Mouse (Mus musculus) myocyte (in vitro differentiated cells): Measurements from ENCODE around the gene Syt6. TPM values are rescaled to one million over a fixed set of nuclear protein-coding genes. Genes with fewer than 3 reads are reported as not detected.

Experiments
- H3K27me3 ChIP-seq: one replicate; pipeline ENCODE4 v1.6.1; 2011; ENCODE audit not compliant: control insufficient read depth, insufficient read depth, insufficient read length
- H3K36me3 ChIP-seq: one replicate; pipeline ENCODE4 v1.6.1; 2011; ENCODE audit not compliant: control insufficient read depth, insufficient read depth
- H3K4me2 ChIP-seq: one replicate; pipeline ENCODE4 v1.6.1; 2011; ENCODE audit warnings: low read depth, control low read depth
- H3K4me3 ChIP-seq: one replicate; pipeline ENCODE4 v1.5.1; 2011; ENCODE audit warnings: mild to moderate bottlenecking, control low read depth, moderate library complexity
- H3K79me2 ChIP-seq: one replicate; pipeline ENCODE4 v1.6.1; 2011; ENCODE audit not compliant: control insufficient read depth, insufficient read depth
- H3ac ChIP-seq: one replicate; pipeline ENCODE4 v1.6.1; 2011; ENCODE audit not compliant: control insufficient read depth, insufficient read length
- CEBPB ChIP-seq: IDR thresholded peaks from 2 replicates; pipeline ENCODE4 v1.6.1; 2011; ENCODE audit warnings: mild to moderate bottlenecking, moderate library complexity; ENCODE audit not compliant: poor library complexity, insufficient read depth, severe bottlenecking
- E2F4 ChIP-seq: IDR thresholded peaks from one replicate; pipeline ENCODE4 v1.6.1; 2011; ENCODE audit warnings: mild to moderate bottlenecking, control low read depth, moderate library complexity; ENCODE audit not compliant: insufficient read depth
- MAX ChIP-seq: IDR thresholded peaks from one replicate; pipeline ENCODE4 v1.6.1; 2011; ENCODE audit warnings: low read depth, mild to moderate bottlenecking, control low read depth
- MYOD1 ChIP-seq, 3 experiments: IDR thresholded peaks; one replicate each; pipeline ENCODE4 v1.6.1; 2011; ENCODE audit warnings: control low read depth in 2 of 3, low read depth in 2 of 3, mild to moderate bottlenecking in 2 of 3, moderate library complexity in 1 of 3; ENCODE audit not compliant: insufficient read length in 2 of 3, control insufficient read depth in 1 of 3
- MYOG ChIP-seq, 3 experiments: IDR thresholded peaks; one replicate each; pipeline ENCODE4 v1.6.1; 2011; ENCODE audit warnings: control low read depth in 2 of 3, low read depth in 2 of 3, mild to moderate bottlenecking in 2 of 3; ENCODE audit not compliant: insufficient read length in 2 of 3, control insufficient read depth in 1 of 3, insufficient read depth in 1 of 3
- POLR2A ChIP-seq: IDR thresholded peaks from one replicate; pipeline ENCODE4 v1.6.1; 2011; ENCODE audit warnings: low read depth, mild to moderate bottlenecking, control low read depth, moderate library complexity; ENCODE audit not compliant: insufficient read length
- POLR2AphosphoS2 ChIP-seq: IDR thresholded peaks from one replicate; pipeline ENCODE4 v1.6.1; 2011; ENCODE audit warnings: low read depth, control low read depth; ENCODE audit not compliant: insufficient read length
- REST ChIP-seq: IDR thresholded peaks from one replicate; pipeline ENCODE4 v1.6.1; 2011; ENCODE audit warnings: mild to moderate bottlenecking, control low read depth, moderate library complexity; ENCODE audit not compliant: insufficient read depth, insufficient read length
- SRF ChIP-seq: IDR thresholded peaks from one replicate; pipeline ENCODE4 v1.6.1; 2011; ENCODE audit warnings: low read depth; ENCODE audit not compliant: control insufficient read depth, insufficient read length
- TCF12 ChIP-seq: IDR thresholded peaks from one replicate; pipeline ENCODE4 v1.6.1; 2011; ENCODE audit warnings: mild to moderate bottlenecking, control low read depth; ENCODE audit not compliant: poor library complexity, insufficient read depth, severe bottlenecking
- TCF3 ChIP-seq: IDR thresholded peaks from one replicate; pipeline ENCODE4 v1.6.1; 2011; ENCODE audit warnings: low read depth, control low read depth; ENCODE audit not compliant: insufficient read length
- USF1 ChIP-seq: IDR thresholded peaks from one replicate; pipeline ENCODE4 v1.6.1; 2011; ENCODE audit warnings: low read depth, mild to moderate bottlenecking, control low read depth, moderate library complexity
- polyA plus RNA-seq: library from polyadenylated mRNA; unstranded; fragments of >200 nt; fragmentation: generic; extraction: Trizol; gene quantifications from one replicate; pipeline ENCODE4 v1.2.1, GENCODE M21; 2012; ENCODE audit warnings: missing spikeins

Syt6 gene
- polyA plus RNA-seq, 1 experiment: 0.07 TPM

GRCm38 (mm10) chr3:103612636-103613355 is 37.8 kb downstream of the Syt6 start:
- TF ChIP-seq CEBPB (0 out of 2 replicates have a peak, but pooled peaks have one; percentile 14), REST (no peak)
- Histone ChIP-seq H3K79me2 (no peaks in the 10 kb centered on the region), H3K4me2 (peak overlapping the region; percentile 26), H3K36me3 (no peaks in the 10 kb centered on the region), H3ac (no peak overlapping the region), H3K4me3 (no peak overlapping the region), H3K27me3 (no peaks in the 10 kb centered on the region)

- Histone ChIP-seq H3K79me2 (no peaks in the 10 kb centered on the region), H3K27me3 (no peaks in the 10 kb centered on the region), H3K4me3 (no peak overlapping the region), H3K4me2 (no peak overlapping the region), H3K36me3 (no peaks in the 10 kb centered on the region), H3ac (no peak overlapping the region)
- TF ChIP-seq TCF12: no peak
- TF ChIP-seq E2F4: no peak
Observed at GRCm38 (mm10) chr3:103615621-103616020, 40.6 kb downstream of the Syt6 start.

- H3K27me3 ChIP-seq: no peaks in the 10 kb centered on the region
- no peaks in the 10 kb centered on the region for H3K79me2 ChIP-seq
- H3K36me3 ChIP-seq: no peaks in the 10 kb centered on the region
- TF ChIP-seq POLR2A: no peak
- no peak for TF ChIP-seq USF1
- no peak for TF ChIP-seq TCF12
- TF ChIP-seq TCF3: no peak
- no peak for TF ChIP-seq E2F4
- TF ChIP-seq REST: no peak
- no peak for TF ChIP-seq MYOG (IDR thresholded peaks at IDR 0.05; ENCODE audit: control insufficient read depth in 1 of 3, insufficient read depth in 1 of 3, insufficient read length in 2 of 3, low read depth in 2 of 3)
- TF ChIP-seq SRF: no peak
- TF ChIP-seq MYOD1 (IDR thresholded peaks at IDR 0.05; ENCODE audit: control insufficient read depth in 1 of 3, insufficient read length in 2 of 3, low read depth in 2 of 3): no peak
- TF ChIP-seq POLR2AphosphoS2: no peak
- TF ChIP-seq CEBPB: no peak
- TF ChIP-seq MAX: no peak
- H3K4me3 ChIP-seq: no peak overlapping the region
- H3ac ChIP-seq: no peak overlapping the region
- H3K4me2 ChIP-seq: no peak overlapping the region
Observed at GRCm38 (mm10) chr3:103616981-103617380, 42.0 kb downstream of the Syt6 start.

GRCm38 (mm10) chr3:103620101-103620500 is 45.1 kb downstream of the Syt6 start:
- Histone ChIP-seq H3ac (no peak overlapping the region), H3K27me3 (no peaks in the 10 kb centered on the region), H3K79me2 (no peaks in the 10 kb centered on the region), H3K4me2 (no peak overlapping the region), H3K36me3 (no peaks in the 10 kb centered on the region), H3K4me3 (no peak overlapping the region)
- TF ChIP-seq CEBPB (no peak), SRF (no peak), REST (no peak), TCF3 (no peak), USF1 (no peak), MYOG (IDR thresholded peaks at IDR 0.05; ENCODE audit: control insufficient read depth in 1 of 3, insufficient read depth in 1 of 3, insufficient read length in 2 of 3, low read depth in 2 of 3) (no peak), E2F4 (no peak), POLR2AphosphoS2 (no peak), TCF12 (no peak), MYOD1 (IDR thresholded peaks at IDR 0.05; ENCODE audit: control insufficient read depth in 1 of 3, insufficient read length in 2 of 3, low read depth in 2 of 3) (no peak), MAX (no peak), POLR2A (no peak)

DNA sequence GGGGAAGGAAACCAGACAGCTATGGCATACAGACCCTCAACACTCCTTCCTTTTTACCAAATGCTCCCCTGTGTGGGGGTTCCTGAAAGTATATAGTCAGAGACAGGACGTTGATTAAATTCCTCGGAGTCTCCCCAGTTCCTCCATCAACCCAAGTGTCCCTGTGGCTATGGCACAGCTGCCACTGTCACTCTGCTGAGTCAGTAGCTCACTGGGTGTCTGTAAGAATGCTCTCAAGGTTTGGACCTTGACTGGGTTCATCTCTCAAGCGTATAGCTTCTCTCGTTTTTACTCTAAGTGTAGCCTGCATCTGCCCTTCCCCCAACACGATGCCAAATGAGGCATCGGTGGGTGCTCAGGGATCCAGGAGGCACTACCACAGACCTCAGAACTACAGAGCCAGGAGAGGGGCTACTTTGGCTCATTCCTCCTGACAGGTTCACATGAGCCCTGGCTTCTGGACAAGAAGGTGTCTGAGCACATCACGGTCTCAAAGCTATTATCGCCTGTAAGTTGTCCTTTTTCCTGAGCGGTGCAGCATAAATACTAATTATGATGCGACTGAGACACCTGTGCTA is 49.0 kb downstream of the Syt6 start:
- no peaks in the 10 kb centered on the region for H3K27me3 ChIP-seq
- no peak for TF ChIP-seq MAX
- peak in 1 of 3 experiments; percentile 4 for TF ChIP-seq MYOG (IDR thresholded peaks at IDR 0.05; ENCODE audit: control insufficient read depth in 1 of 3, insufficient read depth in 1 of 3, insufficient read length in 2 of 3, low read depth in 2 of 3)
- no peak for TF ChIP-seq POLR2A
- TF ChIP-seq MYOD1 (IDR thresholded peaks at IDR 0.05; ENCODE audit: control insufficient read depth in 1 of 3, insufficient read length in 2 of 3, low read depth in 2 of 3): peak; percentile 50 to 97 (median 94)
- peak; percentile 31 for TF ChIP-seq TCF3
- TF ChIP-seq TCF12: peak; percentile 35
- no peak for TF ChIP-seq SRF
- H3ac ChIP-seq: no peak overlapping the region
- no peak overlapping the region for H3K4me2 ChIP-seq
- no peaks in the 10 kb centered on the region for H3K36me3 ChIP-seq
- H3K4me3 ChIP-seq: no peak overlapping the region
- H3K79me2 ChIP-seq: no peaks in the 10 kb centered on the region
